Mouse (Mus musculus) embryonic fibroblast, embryonic 13.5 days (primary cell): ENCODE data around the gene Celf2. TPM values are rescaled to one million over a fixed set of nuclear protein-coding genes. Genes with fewer than 3 reads are reported as not detected.

Experiments
- H3K27ac ChIP-seq: 2 replicates; pipeline ENCODE4 v1.5.1; 2012; ENCODE audit warnings: low read length, control low read depth, inconsistent platforms; ENCODE audit not compliant: insufficient read depth
- H3K4me1 ChIP-seq: 2 replicates; pipeline ENCODE4 v1.6.1; 2011; ENCODE audit warnings: low read length; ENCODE audit not compliant: control insufficient read depth, insufficient read depth
- H3K4me3 ChIP-seq: 2 replicates; pipeline ENCODE4 v1.5.1; 2011; ENCODE audit warnings: mild to moderate bottlenecking, control low read depth, low read length; ENCODE audit not compliant: insufficient read depth
- CTCF ChIP-seq: IDR thresholded peaks from 2 replicates; pipeline ENCODE4 v1.5.1; 2011; ENCODE audit warnings: mild to moderate bottlenecking, control low read depth, low read length, moderate library complexity, borderline replicate concordance; ENCODE audit not compliant: insufficient read depth
- POLR2A ChIP-seq: IDR thresholded peaks from 2 replicates; pipeline ENCODE4 v1.6.1; 2011; ENCODE audit warnings: low read depth, mild to moderate bottlenecking, control low read depth, low read length, moderate library complexity
- polyA plus RNA-seq: library from polyadenylated mRNA; stranded (reverse); fragments of >200 nt; gene quantifications from 2 replicates; pipeline ENCODE4 v1.2.4, GENCODE M21; 2011; ENCODE audit warnings: low read depth; ENCODE audit not compliant: missing spikeins, insufficient read length

Celf2 gene
- polyA plus RNA-seq, 1 experiment: 36.6 TPM

GRCm38 (mm10) chr2:6883996-6884795 lies 625.2 kb downstream of the Celf2 start:
- no peak overlapping the region for H3K4me3 ChIP-seq
- H3K4me1 ChIP-seq: no peaks in the 10 kb centered on the region
- TF ChIP-seq POLR2A: no peak
- no peak for TF ChIP-seq CTCF
- no peak overlapping the region for H3K27ac ChIP-seq

GRCm38 (mm10) chr2:6882236-6882885 lies 627.0 kb downstream of the Celf2 start:
- Histone ChIP-seq H3K27ac (no peak overlapping the region), H3K4me3 (no peak overlapping the region), H3K4me1 (no peaks in the 10 kb centered on the region)
- no peak for TF ChIP-seq POLR2A
- no peak for TF ChIP-seq CTCF

- H3K4me3 ChIP-seq: no peak overlapping the region
- TF ChIP-seq POLR2A: no peak
- TF ChIP-seq CTCF: no peak
- H3K4me1 ChIP-seq: no peaks in the 10 kb centered on the region
- no peak overlapping the region for H3K27ac ChIP-seq
These were observed 628.3 kb downstream of the Celf2 start for GRCm38 (mm10) chr2:6880941-6881575.

GRCm38 (mm10) chr2:6877094-6877493 lies 632.3 kb downstream of the Celf2 start:
- TF ChIP-seq POLR2A: no peak
- no peak for TF ChIP-seq CTCF
- Histone ChIP-seq H3K27ac (no peak overlapping the region), H3K4me3 (no peak overlapping the region), H3K4me1 (peaks cover 6% of the 10 kb centered on the region)

- TF ChIP-seq CTCF: no peak
- no peak for TF ChIP-seq POLR2A
- Histone ChIP-seq H3K4me3 (no peak overlapping the region), H3K27ac (no peak overlapping the region), H3K4me1 (peaks cover 6% of the 10 kb centered on the region)
These were observed 632.8 kb downstream of the Celf2 start for GRCm38 (mm10) chr2:6876547-6876946.

DNA sequence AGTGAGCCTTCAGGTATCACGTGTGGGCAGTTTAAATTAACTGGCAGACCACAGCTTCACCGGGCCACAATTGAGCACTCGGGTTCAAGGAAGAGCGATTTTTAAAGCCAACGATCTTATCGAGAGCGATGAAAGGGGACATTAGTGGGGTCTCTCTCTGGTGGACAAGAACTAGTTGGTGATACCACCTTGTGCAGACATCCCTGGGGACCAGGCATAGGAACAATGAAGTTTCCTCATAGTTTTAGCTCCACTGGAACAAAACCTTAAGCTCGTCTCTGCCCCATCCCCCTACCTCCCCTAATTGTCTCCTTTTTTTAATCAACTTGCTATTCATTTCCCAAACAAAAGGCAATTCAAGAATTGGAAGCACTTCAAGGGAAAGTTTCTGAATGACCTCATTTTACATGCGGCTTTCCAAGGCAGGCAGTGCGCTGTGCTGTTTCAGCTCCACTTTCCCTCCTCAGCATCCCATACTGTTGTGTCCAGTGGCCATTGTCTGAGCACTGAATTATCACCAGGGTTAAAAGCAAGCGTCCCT lies 634.2 kb downstream of the Celf2 start:
- H3K4me3 ChIP-seq: no peak overlapping the region
- no peak for TF ChIP-seq CTCF
- no peak for TF ChIP-seq POLR2A
- H3K27ac ChIP-seq: no peak overlapping the region
- H3K4me1 ChIP-seq: peaks cover 6% of the 10 kb centered on the region

DNA sequence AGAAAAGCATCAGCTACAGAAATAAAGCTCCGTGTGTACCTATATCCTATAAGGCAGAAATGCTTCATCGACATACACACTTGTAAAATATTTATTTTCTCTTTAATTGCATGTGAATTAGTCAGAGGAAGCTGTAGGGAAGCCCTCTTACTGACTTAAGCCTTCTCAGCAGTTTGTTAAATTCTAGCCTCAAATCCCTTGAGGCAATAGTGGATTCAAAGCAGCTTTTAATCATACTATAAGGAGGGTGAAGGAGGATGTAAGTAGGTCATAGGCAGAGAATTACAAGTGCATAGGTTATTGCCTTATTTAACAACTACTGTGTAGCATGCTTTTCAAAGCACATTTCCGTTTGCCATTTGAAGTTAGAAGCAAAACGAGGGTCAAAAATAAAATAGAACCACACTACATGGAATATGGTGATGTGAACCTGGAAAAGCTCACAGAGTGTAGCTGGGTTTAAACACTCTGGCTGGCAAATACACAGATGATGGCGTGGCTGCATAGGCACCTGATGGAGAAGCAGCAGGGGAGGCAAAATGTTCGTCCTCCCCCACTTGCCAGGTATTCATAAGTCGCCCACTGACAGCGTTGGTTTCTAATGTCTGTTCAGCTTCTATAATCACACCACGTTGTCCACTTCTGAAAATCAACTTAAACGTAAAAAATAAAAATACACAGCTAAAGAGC lies 635.0 kb downstream of the Celf2 start:
- Histone ChIP-seq H3K4me3 (no peak overlapping the region), H3K4me1 (peaks cover 6% of the 10 kb centered on the region), H3K27ac (no peak overlapping the region)
- TF ChIP-seq POLR2A (no peak), CTCF (no peak)

DNA sequence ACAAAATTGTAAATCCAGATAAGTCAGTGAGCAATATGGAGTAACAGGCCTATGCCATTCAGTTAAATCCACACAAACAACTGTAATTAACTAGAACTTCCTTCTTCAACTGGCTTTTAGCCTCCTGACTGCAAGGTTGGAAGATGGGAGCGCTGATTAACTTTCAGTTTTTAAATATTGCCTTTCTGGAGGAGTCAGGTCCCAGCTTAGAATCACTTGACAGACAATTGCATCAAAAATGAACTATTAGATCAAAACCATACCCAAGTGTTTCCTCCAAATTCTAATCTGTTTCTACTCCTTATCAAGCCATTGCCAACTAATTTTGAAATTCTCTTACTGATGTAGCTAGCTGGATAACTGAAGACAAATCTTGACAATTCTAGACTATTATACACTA lies 635.7 kb downstream of the Celf2 start:
- TF ChIP-seq POLR2A: no peak
- TF ChIP-seq CTCF: no peak
- Histone ChIP-seq H3K4me3 (no peak overlapping the region), H3K4me1 (peaks cover 6% of the 10 kb centered on the region), H3K27ac (no peak overlapping the region)

GRCm38 (mm10) chr2:6872894-6873255 lies 636.5 kb downstream of the Celf2 start:
- TF ChIP-seq CTCF (no peak), POLR2A (no peak)
- H3K27ac ChIP-seq: no peak overlapping the region

More at GRCm38 (mm10) chr2:6872894-6873255, 636.5 kb downstream of the Celf2 start:
- Histone ChIP-seq H3K4me1 (peaks cover 6% of the 10 kb centered on the region), H3K4me3 (peak overlapping the region; percentile 64)
